ENCODE assay signal across 8 mouse cellular contexts in genomic region chr14:76414122-76414861, GRCm38 (mm10). TPM values are rescaled to one million over a fixed set of nuclear protein-coding genes. Genes with fewer than 3 reads are reported as not detected.
DNase-seq lines count a peak whose midpoint lies in the region; ATAC-seq lines count a peak whose summit lies in the region.

No protein-coding gene starts in this region.

- H3K36me3 ChIP-seq in hindbrain, embryonic 16.5 days (ENCODE audit: control insufficient read depth, insufficient read depth, low read length) = peaks cover 7% of the 10 kb centered on the region; the same call in 1 of the 2 replicates

- DNase-seq in R1 (ENCODE audit: low read depth, low spot score) = peak; percentile 98
- peak; percentile 99 to 100 for DNase-seq in cerebellum, postnatal 14 days
- peak; percentile 97 for DNase-seq in gastrocnemius, adult 18-20 months (ENCODE audit: low spot score)
- peak; percentile 95 for DNase-seq in left cerebral cortex, adult 11 months (ENCODE audit: low spot score)
- DNase-seq in lung, postnatal 36 days = peak; percentile 97
- peak; percentile 98 for DNase-seq in retina, embryonic 14.5 days (ENCODE audit: low spot score)
- peak; percentile 94 for DNase-seq in thymus, postnatal 36 days

- under 1% methylated on average over 40 of the region's 81 CpGs for WGBS in hindbrain, embryonic 16.5 days

- peak overlapping the region; percentile 100 for H3K27ac ChIP-seq in hindbrain, embryonic 16.5 days (ENCODE audit: low read depth, low read length)

- H3K9me3 ChIP-seq in hindbrain, embryonic 16.5 days (ENCODE audit: control insufficient read depth, low read length) = no peaks in the 10 kb centered on the region

- peak; percentile 96 for ATAC-seq in hindbrain, embryonic 16.5 days

- H3K27me3 ChIP-seq in hindbrain, embryonic 16.5 days (replicated peaks; ENCODE audit: control insufficient read depth, insufficient read depth, low read length) = no peaks in the 10 kb centered on the region

- H3K4me3 ChIP-seq in hindbrain, embryonic 16.5 days (ENCODE audit: low read length) = peak overlapping the region; percentile 97

- peak overlapping the region; percentile 99 for H3K9ac ChIP-seq in hindbrain, embryonic 16.5 days (ENCODE audit: low read depth, low read length)

- peak overlapping the region; percentile 93 for H3K4me2 ChIP-seq in hindbrain, embryonic 16.5 days (ENCODE audit: low read length)

- peaks cover 26% of the 10 kb centered on the region for H3K4me1 ChIP-seq in hindbrain, embryonic 16.5 days (ENCODE audit: control insufficient read depth, insufficient read depth, low read depth, low read length)

RNA-seq across cellular contexts. Expression of gene Tsc22d1, which starts 0.5 kb away (rescaled TPM):
- total RNA-seq in gastrocnemius, adult 18-20 months (2021) = 100 to 1,000 TPM; 110 to 142 TPM
- 777 and 791 TPM in 2 replicates for polyA plus RNA-seq in hindbrain, embryonic 16.5 days (2015; fragmentation: Nextera tagmentation; extraction: Ambion mirVana)

Comparison
In these comparisons a context has a peak if more than half of its experiments do, and no peak if none do; other contexts are left out.
1. Peak in every context shown above with its lines: DNase-seq, ATAC-seq, H3K4me3 ChIP-seq and H3K27ac ChIP-seq.